Mouse (Mus musculus): ENCODE results near the gene Rad51b. TPM values are rescaled to one million over a fixed set of nuclear protein-coding genes. Genes with fewer than 3 reads are reported as not detected.

Gene Rad51b
- total and polyA plus RNA-seq, 3 experiments, result 6.5 to 8.6 (median 8.5) TPM

DNA sequence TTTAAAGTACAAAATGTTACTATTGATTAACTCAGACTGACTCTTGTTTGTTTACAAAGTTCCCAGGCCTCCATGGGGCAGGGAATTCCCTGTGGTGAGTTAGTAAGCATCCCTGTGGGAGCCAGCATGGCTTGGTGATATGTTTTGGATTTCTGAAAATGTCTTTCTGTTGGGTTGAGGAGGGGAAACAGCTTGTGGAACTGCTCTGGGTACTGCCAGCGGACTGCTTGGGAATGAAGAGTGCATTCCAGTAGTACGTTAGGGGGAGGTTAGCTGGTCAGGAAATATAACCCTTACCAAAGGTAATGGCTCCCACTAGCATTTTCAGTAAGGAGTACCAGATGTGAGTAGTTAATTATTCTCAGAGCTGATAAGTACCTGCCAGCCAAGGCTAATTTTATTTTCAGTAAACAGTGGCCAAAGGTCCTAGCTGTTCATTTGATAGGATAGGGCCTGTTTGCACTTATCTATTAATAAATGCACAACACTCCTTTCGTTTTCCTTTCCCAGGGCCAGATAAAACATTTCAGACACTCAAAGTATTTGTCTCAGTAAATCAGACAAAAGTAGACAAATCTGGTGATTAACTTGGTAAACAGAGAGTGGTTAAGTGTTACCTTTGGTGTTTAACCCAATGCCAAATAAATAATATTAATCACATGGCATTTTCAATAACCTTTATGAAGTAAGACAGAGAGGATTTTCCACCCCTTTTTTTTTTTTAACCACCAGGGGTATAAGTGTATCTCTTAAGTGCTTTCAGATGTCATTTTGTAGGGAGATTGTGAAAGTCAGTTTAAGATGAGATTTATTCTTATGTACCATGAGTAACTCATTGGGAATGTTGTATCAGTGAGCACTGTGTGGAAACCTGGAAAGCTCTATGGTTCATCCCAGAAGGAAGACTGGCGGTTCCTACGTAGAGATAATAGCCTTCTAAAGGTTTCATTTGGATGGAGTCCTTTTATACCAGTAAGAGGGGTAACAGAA is 235.0 kb downstream of the Rad51b start:
- no peak for DNase-seq (ENCODE audit: extremely low read depth)
- Histone ChIP-seq H3K27me3 (replicated peaks) (no peaks in the 10 kb centered on the region), H3K9ac (ENCODE audit: insufficient read depth, low read depth) (no peak overlapping the region), H3K4me1 (ENCODE audit: control insufficient read depth in 1 of 2, insufficient read depth in 2 of 2) (no peaks in the 10 kb centered on the region), H3K9me3 (replicated peaks; ENCODE audit: low read length) (no peaks in the 10 kb centered on the region), H3K27ac (ENCODE audit: insufficient read depth, low read depth) (no peak overlapping the region), H3K4me3 (replicated peaks in 1 of 3; ENCODE audit: low read depth in 2 of 3, low read length in 2 of 3, poor library complexity in 1 of 3) (no peak overlapping the region), H3K4me2 (ENCODE audit: insufficient read depth, low read depth, poor library complexity, severe bottlenecking) (no peak overlapping the region), H3K79me2 (replicated peaks; ENCODE audit: control insufficient read depth, extremely low read depth, insufficient read depth, poor library complexity, severe bottlenecking) (no peaks in the 10 kb centered on the region), H3K36me3 (replicated peaks in 1 of 2; ENCODE audit: control insufficient read depth in 1 of 2, insufficient read depth in 1 of 2, low read length in 1 of 2) (peaks cover 0 to 4% of the 10 kb centered on the region in 2 experiments)
- TF ChIP-seq ZNF384 (IDR thresholded peaks at IDR 0.05; ENCODE audit: low read depth, low read length) (no peak), ELF1 (IDR thresholded peaks at IDR 0.05; ENCODE audit: low read depth, low read length) (no peak), UBTF (IDR thresholded peaks at IDR 0.05; ENCODE audit: low read depth, low read length) (no peak), ZC3H11A (IDR thresholded peaks at IDR 0.05; ENCODE audit: low read depth, low read length) (no peak), MYC (IDR thresholded peaks at IDR 0.05; ENCODE audit: low read depth, low read length) (no peak), MXI1 (IDR thresholded peaks at IDR 0.05; ENCODE audit: low read depth, low read length) (no peak), JUN (IDR thresholded peaks at IDR 0.05; ENCODE audit: insufficient read depth, low read depth, low read length) (no peak)
- in situ Hi-C loops (cut with MboI; ENCODE audit: low pct_ligation_motif_present, low pct_unique_long_range_greater_than_20kb, low sequenced_read_pairs), result no loop called here
- dilution Hi-C loops (cut with MboI; ENCODE audit: extremely low pct_ligation_motif_present, extremely low pct_unique_long_range_greater_than_20kb, low sequenced_read_pairs), result no loop called here

DNA sequence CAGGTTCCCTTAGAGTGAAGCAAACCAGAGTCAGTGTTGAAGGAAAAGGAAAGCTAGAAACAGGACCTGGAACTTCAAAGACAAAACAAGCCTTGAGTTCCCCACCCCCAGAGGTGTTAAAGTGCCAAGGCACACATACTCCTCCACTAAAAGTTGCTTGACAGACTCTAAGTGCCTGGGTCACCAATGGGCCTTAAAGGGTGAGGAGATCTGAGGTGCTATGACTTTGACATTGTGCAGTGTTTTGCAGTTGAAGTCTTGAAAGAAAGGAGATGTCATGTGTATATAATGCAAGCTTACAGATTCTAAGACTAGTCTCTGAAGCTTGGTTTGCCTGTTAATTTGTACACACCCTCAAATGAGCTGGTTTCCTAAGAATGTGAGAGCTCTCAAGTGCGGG is 237.7 kb downstream of the Rad51b start:
- no peaks in the 10 kb centered on the region for H3K36me3 ChIP-seq (replicated peaks in 1 of 2; ENCODE audit: control insufficient read depth in 1 of 2, insufficient read depth in 1 of 2, low read length in 1 of 2)
- no peak overlapping the region for H3K27ac ChIP-seq (ENCODE audit: insufficient read depth, low read depth)
- H3K4me2 ChIP-seq (ENCODE audit: insufficient read depth, low read depth, poor library complexity, severe bottlenecking), result no peak overlapping the region
- H3K4me1 ChIP-seq (ENCODE audit: control insufficient read depth in 1 of 2, insufficient read depth in 2 of 2), result no peaks in the 10 kb centered on the region
- dilution Hi-C loops (cut with MboI; ENCODE audit: extremely low pct_ligation_motif_present, extremely low pct_unique_long_range_greater_than_20kb, low sequenced_read_pairs) (no loop called here), in situ Hi-C loops (cut with MboI; ENCODE audit: low pct_ligation_motif_present, low pct_unique_long_range_greater_than_20kb, low sequenced_read_pairs) (no loop called here)
- H3K27me3 ChIP-seq (replicated peaks), result no peaks in the 10 kb centered on the region
- TF ChIP-seq TCF12 (IDR thresholded peaks at IDR 0.05; ENCODE audit: low read depth, low read length) (no peak), MYC (IDR thresholded peaks at IDR 0.05; ENCODE audit: low read depth, low read length) (no peak), ZKSCAN1 (IDR thresholded peaks at IDR 0.05; ENCODE audit: borderline replicate concordance, low read depth, low read length) (no peak), RAD21 (IDR thresholded peaks at IDR 0.05; ENCODE audit: low read depth, low read length) (no peak)
- H3K79me2 ChIP-seq (replicated peaks; ENCODE audit: control insufficient read depth, extremely low read depth, insufficient read depth, poor library complexity, severe bottlenecking), result no peaks in the 10 kb centered on the region
- H3K9me3 ChIP-seq (replicated peaks; ENCODE audit: low read length), result no peaks in the 10 kb centered on the region
- no peak for DNase-seq (ENCODE audit: extremely low read depth)
- no peak overlapping the region for H3K4me3 ChIP-seq (replicated peaks in 1 of 3; ENCODE audit: low read depth in 2 of 3, low read length in 2 of 3, poor library complexity in 1 of 3)
- H3K9ac ChIP-seq (ENCODE audit: insufficient read depth, low read depth), result no peak overlapping the region
